In genomic region chr10:27674379-27674778, GRCm38 (mm10) we compare ENCODE assay signal across 23 mouse cellular contexts. TPM values are rescaled to one million over a fixed set of nuclear protein-coding genes. Genes with fewer than 3 reads are reported as not detected.
A peak's percentile ranks its signal among the peaks of the same experiment; 100 is the strongest.
DNase-seq lines count a peak whose midpoint lies in the region; ATAC-seq and TF ChIP-seq lines count a peak whose summit lies in the region.
"Had no signal": no experiment of that assay in that cellular context is flagged by ENCODE, and none has a peak within 500 bp of the region (broad histone marks: within the 10 kb centered on the region; RNA-seq: fewer than 3 reads in every experiment).

No protein-coding gene starts in this region.

- H3K4me2 ChIP-seq in forebrain, embryonic 14.5 days (ENCODE audit: low read length), result no peak overlapping the region
- H3K4me2 ChIP-seq in forebrain, postnatal 0 days (ENCODE audit: low read depth), result no peak overlapping the region
- H3K4me2 ChIP-seq in limb, embryonic 14.5 days (replicated peaks; ENCODE audit: low read depth, low read length, severe bottlenecking), result no peak overlapping the region
- H3K4me2 ChIP-seq: embryonic facial prominence, embryonic 13.5 days; forebrain, embryonic 13.5 days had no signal

- DNase-seq in forebrain, embryonic 14.5 days (ENCODE audit: low spot score), result peak; percentile 29
- DNase-seq in forebrain, postnatal 0 days, result no peak
- peak; percentile 10 for DNase-seq in limb, embryonic 14.5 days (ENCODE audit: low spot score)
- DNase-seq in limb, embryonic 10.5 days (ENCODE audit: low spot score), result no peak
- DNase-seq in 3T3-L1 (ENCODE audit: low read depth, low spot score), result peak; percentile 48
- peak; percentile 90 for DNase-seq in Muller cell, postnatal 12 days (ENCODE audit: inconsistent ontology term)
- no peak for DNase-seq in layer of hippocampus, adult 18-20 months (ENCODE audit: low spot score in 2 of 2)
- DNase-seq in testis, postnatal 10 days (ENCODE audit: low spot score), result no peak
- DNase-seq: adrenal gland, adult 2 months; adrenal gland, postnatal 10 days; adrenal gland, postnatal 25 days; B cell, adult 2 months; cerebellum, adult 11-12 months; cerebellum, adult 2 months; cerebellum, adult 9-10 months; cerebellum, postnatal 10 days; cerebellum, postnatal 25 days had no signal

- H3K9ac ChIP-seq in forebrain, embryonic 14.5 days (ENCODE audit: low read length), result no peak overlapping the region
- H3K9ac ChIP-seq in forebrain, postnatal 0 days, result no peak overlapping the region
- no peak overlapping the region for H3K9ac ChIP-seq in limb, embryonic 14.5 days (ENCODE audit: low read depth, low read length, severe bottlenecking)
- H3K9ac ChIP-seq: embryonic facial prominence, embryonic 13.5 days; forebrain, embryonic 13.5 days had no signal

- H3K4me1 ChIP-seq in forebrain, embryonic 14.5 days (ENCODE audit: control insufficient read depth, insufficient read depth, low read length), result no peaks in the 10 kb centered on the region
- no peaks in the 10 kb centered on the region for H3K4me1 ChIP-seq in forebrain, postnatal 0 days (ENCODE audit: insufficient read depth)
- no peaks in the 10 kb centered on the region for H3K4me1 ChIP-seq in limb, embryonic 14.5 days (ENCODE audit: control insufficient read depth, insufficient read depth, low read length)
- H3K4me1 ChIP-seq in limb, embryonic 10.5 days, result no peaks in the 10 kb centered on the region
- H3K4me1 ChIP-seq: embryonic facial prominence, embryonic 13.5 days; forebrain, embryonic 13.5 days had no signal

- peak; percentile 72 for ATAC-seq in forebrain, embryonic 14.5 days
- no peak for ATAC-seq in forebrain, postnatal 0 days
- ATAC-seq in limb, embryonic 14.5 days (ENCODE audit: low FRiP score, low read depth), result no peak
- ATAC-seq: CD4-positive, CD25-positive, alpha-beta regulatory T cell, adult 4 months; forebrain, embryonic 13.5 days; forebrain, embryonic 16.5 days had no signal

- H3K36me3 ChIP-seq in forebrain, embryonic 14.5 days (ENCODE audit: control insufficient read depth, insufficient read depth, low read length), result no peaks in the 10 kb centered on the region
- no peaks in the 10 kb centered on the region for H3K36me3 ChIP-seq in forebrain, postnatal 0 days (ENCODE audit: insufficient read depth)
- H3K36me3 ChIP-seq in limb, embryonic 14.5 days (ENCODE audit: control insufficient read depth, insufficient read depth, low read length), result no peaks in the 10 kb centered on the region
- no peaks in the 10 kb centered on the region for H3K36me3 ChIP-seq in limb, embryonic 10.5 days
- H3K36me3 ChIP-seq: embryonic facial prominence, embryonic 13.5 days; G1E had no signal

- H3K4me3 ChIP-seq in forebrain, embryonic 14.5 days (ENCODE audit: low read depth, low read length), result no peak overlapping the region
- no peak overlapping the region for H3K4me3 ChIP-seq in forebrain, postnatal 0 days (ENCODE audit: low read depth, low read length)
- H3K4me3 ChIP-seq in limb, embryonic 14.5 days (replicated peaks; ENCODE audit: low read length), result no peak overlapping the region
- no peak overlapping the region for H3K4me3 ChIP-seq in limb, embryonic 10.5 days
- H3K4me3 ChIP-seq: embryonic facial prominence, embryonic 13.5 days; forebrain, embryonic 13.5 days had no signal

- H3K9me3 ChIP-seq in forebrain, embryonic 14.5 days (replicated peaks; ENCODE audit: control insufficient read depth, low read length), result no peaks in the 10 kb centered on the region
- no peaks in the 10 kb centered on the region for H3K9me3 ChIP-seq in forebrain, postnatal 0 days (ENCODE audit: low read length)
- no peaks in the 10 kb centered on the region for H3K9me3 ChIP-seq in limb, embryonic 14.5 days (ENCODE audit: control insufficient read depth, low read length)
- H3K9me3 ChIP-seq in limb, embryonic 10.5 days (replicated peaks), result no peaks in the 10 kb centered on the region
- H3K9me3 ChIP-seq: embryonic facial prominence, embryonic 13.5 days; forebrain, embryonic 13.5 days; G1E had no signal

- TF ChIP-seq CTCF in forebrain, postnatal 0 days (IDR thresholded peaks at IDR 0.05; ENCODE audit: low read depth), result no peak

- no peak for TF ChIP-seq POLR2A in limb, embryonic 14.5 days (IDR thresholded peaks at IDR 0.05; ENCODE audit: borderline replicate concordance, extremely low read depth, insufficient read depth, insufficient read length)

- WGBS in forebrain, embryonic 14.5 days, result 44% methylated on average over 4 of the region's 4 CpGs
- 40% methylated on average over 4 of the region's 4 CpGs for WGBS in forebrain, postnatal 0 days
- WGBS in limb, embryonic 14.5 days, result 70% methylated on average over 4 of the region's 4 CpGs
- WGBS in limb, embryonic 10.5 days, result 97% methylated on average over 4 of the region's 4 CpGs

- no peaks in the 10 kb centered on the region for H3K27me3 ChIP-seq in forebrain, embryonic 14.5 days (replicated peaks; ENCODE audit: control insufficient read depth, insufficient read depth, low read length)
- H3K27me3 ChIP-seq in forebrain, postnatal 0 days (ENCODE audit: insufficient read depth, low read length), result no peaks in the 10 kb centered on the region
- H3K27me3 ChIP-seq in limb, embryonic 14.5 days (ENCODE audit: control insufficient read depth, insufficient read depth, low read length), result no peaks in the 10 kb centered on the region
- no peaks in the 10 kb centered on the region for H3K27me3 ChIP-seq in limb, embryonic 10.5 days (ENCODE audit: low read depth, poor library complexity, severe bottlenecking)
- H3K27me3 ChIP-seq: CH12.LX; embryonic facial prominence, embryonic 13.5 days; forebrain, embryonic 13.5 days had no signal

- H3K27ac ChIP-seq in forebrain, embryonic 14.5 days (ENCODE audit: low read depth, low read length), result no peak overlapping the region
- no peak overlapping the region for H3K27ac ChIP-seq in forebrain, postnatal 0 days (ENCODE audit: low read depth, low read length)
- H3K27ac ChIP-seq in limb, embryonic 14.5 days (replicated peaks; ENCODE audit: low read depth, low read length), result no peak overlapping the region
- no peak overlapping the region for H3K27ac ChIP-seq in limb, embryonic 10.5 days
- H3K27ac ChIP-seq: embryonic facial prominence, embryonic 13.5 days; forebrain, embryonic 13.5 days had no signal

RNA-seq across cellular contexts. Expression of gene Lama2, which starts 54.8 kb away (rescaled TPM):
- polyA plus RNA-seq in forebrain, embryonic 14.5 days (2014; fragmentation: Nextera tagmentation; extraction: Ambion mirVana), result 4.1 and 6.7 TPM in 2 replicates
- 7.5 and 11.9 TPM in 2 replicates for total RNA-seq in forebrain, postnatal 0 days (2014; rRNA removed)
- 3.4 and 3.7 TPM in 2 replicates for polyA plus RNA-seq in forebrain, postnatal 0 days (2015; fragmentation: Nextera tagmentation; extraction: Ambion mirVana)
- 13.8 and 14.6 TPM in 2 replicates for polyA plus RNA-seq in limb, embryonic 14.5 days (2012; rRNA removed)
- polyA plus RNA-seq in limb, embryonic 14.5 days (2014; fragmentation: Nextera tagmentation; extraction: Ambion mirVana), result 19.3 and 20.5 TPM in 2 replicates
- 6.3 and 9.2 TPM in 2 replicates for polyA plus RNA-seq in limb, embryonic 10.5 days (2016; fragmentation: Nextera tagmentation; extraction: Ambion mirVana)
- 1 to 10 TPM; 8.0 to 9.5 TPM for total RNA-seq in layer of hippocampus, adult 18-20 months (2021)
- total RNA-seq: CH12.LX had no signal
- polyA plus RNA-seq: G1E had no signal

Comparison
In these comparisons a context has a peak if more than half of its experiments do, and no peak if none do; other contexts are left out.
1. DNase-seq: peak in forebrain, embryonic 14.5 days (single experiment), limb, embryonic 14.5 days (single experiment), 3T3-L1 (single experiment) and Muller cell, postnatal 12 days (single experiment); none in forebrain, postnatal 0 days (single experiment), limb, embryonic 10.5 days (single experiment), layer of hippocampus, adult 18-20 months (0 of 2) and testis, postnatal 10 days (single experiment).